Mouse (Mus musculus) forebrain, embryonic 15.5 days (tissue): ENCODE results near the gene Slco2a1. TPM values are rescaled to one million over a fixed set of nuclear protein-coding genes. Genes with fewer than 3 reads are reported as not detected.

ENCODE experiments used
- ATAC-seq: fragments of 200-750 bp; cut with Nextera tagmentation; replicated peaks from 2 replicates; pipeline ENCODE4 v1.8.0; 2017; ENCODE audit warnings: mild to moderate bottlenecking, moderate TSS enrichment, moderate library complexity
- H3K27ac ChIP-seq: fragments of 300-500 bp; sonication (generic); replicated peaks from 2 replicates; pipeline ENCODE4 v1.5.1; 2015; ENCODE audit warnings: mild to moderate bottlenecking, inconsistent platforms
- H3K27me3 ChIP-seq: fragments of 300-500 bp; sonication (generic); 2 replicates; pipeline ENCODE4 v1.6.1; 2015; ENCODE audit warnings: inconsistent platforms
- H3K36me3 ChIP-seq: fragments of 300-500 bp; sonication (generic); 2 replicates; pipeline ENCODE4 v1.6.1; 2015; ENCODE audit warnings: mild to moderate bottlenecking, inconsistent platforms
- H3K4me1 ChIP-seq: fragments of 300-500 bp; sonication (generic); 2 replicates; pipeline ENCODE4 v1.6.1; 2015; ENCODE audit warnings: inconsistent platforms
- H3K4me2 ChIP-seq: fragments of 300-500 bp; sonication (generic); replicated peaks from 2 replicates; pipeline ENCODE4 v1.6.1; 2015; ENCODE audit warnings: mild to moderate bottlenecking, inconsistent platforms
- H3K4me3 ChIP-seq: fragments of 300-500 bp; sonication (generic); 2 replicates; pipeline ENCODE4 v1.5.1; 2015; ENCODE audit warnings: mild to moderate bottlenecking, inconsistent platforms
- H3K9ac ChIP-seq: fragments of 300-500 bp; sonication (generic); replicated peaks from 2 replicates; pipeline ENCODE4 v1.6.1; 2015; ENCODE audit warnings: mild to moderate bottlenecking, inconsistent platforms
- H3K9me3 ChIP-seq: fragments of 300-500 bp; sonication (generic); 2 replicates; pipeline ENCODE4 v1.6.1; 2016; ENCODE audit warnings: inconsistent platforms
- WGBS: fragments of 180-500 bp; shearing (Covaris S2); methylation state at CpG from one replicate; pipeline ENCODE4 v1.1.7; 2015; ENCODE audit warnings: mixed read lengths; 5-methylcytosine and 5-hydroxymethylcytosine counted together
- polyA plus RNA-seq: library from polyadenylated mRNA; unstranded; fragments of >200 nt; fragmentation: Nextera tagmentation; extraction: Ambion mirVana; gene quantifications from 2 replicates; pipeline ENCODE4 v1.2.1, GENCODE M21; 2015

The Slco2a1 gene
- polyA plus RNA-seq, 1 experiment from 2014 or later, result 1.6 TPM

DNA sequence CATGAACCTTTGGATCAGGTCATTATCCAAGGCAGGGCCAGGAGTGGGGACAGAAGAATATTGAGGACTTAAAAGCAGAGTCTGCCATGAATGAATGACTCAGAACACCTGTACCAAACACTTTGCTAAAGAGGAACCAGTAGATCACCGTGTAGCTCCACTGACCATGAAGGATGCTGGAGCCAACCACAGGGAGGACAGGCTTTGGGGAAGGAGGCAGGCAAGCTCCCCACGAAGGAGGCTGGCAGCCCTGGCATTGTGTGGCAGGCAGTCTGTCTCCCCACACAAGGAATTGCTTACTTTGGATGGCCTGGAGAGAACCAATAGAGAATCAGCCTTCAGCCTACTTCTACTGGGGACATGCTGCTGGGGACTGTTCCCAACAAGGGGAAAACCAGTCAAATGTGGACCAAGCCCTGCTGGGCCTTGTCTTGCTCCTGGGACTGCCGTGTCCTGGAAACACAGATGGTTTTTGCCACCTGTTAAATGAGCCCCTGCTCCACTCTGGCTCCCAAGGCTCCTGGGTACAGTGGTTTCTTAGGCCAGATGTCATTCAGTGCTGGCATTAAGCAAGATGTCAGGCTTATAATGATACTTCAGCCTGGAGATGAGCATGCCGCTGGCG, 130.3 kb downstream of the Slco2a1 start:
- 91% methylated on average over 5 of the region's 5 CpGs for WGBS

DNA sequence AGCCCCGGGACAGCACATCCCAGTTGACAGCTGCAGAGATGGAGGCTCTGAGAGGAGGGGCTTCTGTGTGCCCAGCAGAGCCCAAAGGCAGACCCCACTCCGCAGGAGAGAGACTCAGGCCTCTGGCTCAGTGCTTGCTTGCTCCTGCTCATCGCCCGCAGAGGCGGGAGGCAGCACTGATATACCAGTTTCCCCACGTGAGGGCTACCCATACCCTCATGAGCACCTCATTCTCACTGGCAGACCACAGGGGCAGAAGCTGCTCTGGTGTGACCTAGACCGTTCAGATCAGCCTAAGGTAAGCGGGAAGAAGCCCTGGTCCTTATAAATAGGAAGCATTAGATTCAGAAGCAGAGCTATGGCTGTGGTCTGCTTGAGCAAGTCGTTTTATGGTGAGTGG, 131.3 kb downstream of the Slco2a1 start:
- 87% methylated on average over 9 of the region's 9 CpGs for WGBS
- H3K9ac ChIP-seq, result no peak overlapping the region
- H3K36me3 ChIP-seq, result no peaks in the 10 kb centered on the region
- no peak overlapping the region for H3K4me3 ChIP-seq
- H3K9me3 ChIP-seq, result no peaks in the 10 kb centered on the region
- peaks cover 8% of the 10 kb centered on the region; the same call in 1 of the 2 replicates for H3K4me1 ChIP-seq
- no peak overlapping the region for H3K4me2 ChIP-seq
- no peak overlapping the region for H3K27ac ChIP-seq
- no peak for ATAC-seq
- no peaks in the 10 kb centered on the region for H3K27me3 ChIP-seq

More for the DNA sequence above, 130.3 kb downstream of the Slco2a1 start:
- H3K9ac ChIP-seq, result no peak overlapping the region
- no peak overlapping the region for H3K27ac ChIP-seq
- no peak for ATAC-seq
- H3K4me2 ChIP-seq, result no peak overlapping the region
- H3K36me3 ChIP-seq, result no peaks in the 10 kb centered on the region
- no peaks in the 10 kb centered on the region for H3K27me3 ChIP-seq
- H3K4me1 ChIP-seq, result peaks cover 18% of the 10 kb centered on the region
- no peak overlapping the region for H3K4me3 ChIP-seq
- no peaks in the 10 kb centered on the region for H3K9me3 ChIP-seq

DNA sequence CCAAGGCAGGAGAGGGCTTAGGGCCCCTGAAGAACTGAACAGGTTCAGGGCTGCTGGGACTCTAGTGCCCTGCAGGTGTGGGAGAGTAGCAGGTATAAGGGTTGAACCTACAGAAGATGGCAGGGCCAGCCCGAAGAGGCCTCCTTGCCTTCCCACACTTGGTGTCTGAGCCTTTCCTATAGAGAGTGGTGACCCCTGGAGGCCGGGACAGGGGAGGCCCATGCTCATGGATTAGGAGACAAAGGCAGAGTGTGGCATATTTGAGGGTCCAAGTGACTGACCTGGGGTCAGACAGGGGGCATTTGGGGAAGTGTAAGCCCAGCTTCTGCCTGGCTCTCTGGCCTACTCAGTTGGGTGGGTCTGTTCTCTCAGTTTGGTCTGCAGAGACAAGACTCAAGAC, 131.7 kb downstream of the Slco2a1 start:
- H3K4me3 ChIP-seq, result no peak overlapping the region
- no peaks in the 10 kb centered on the region for H3K9me3 ChIP-seq
- 0 out of 2 replicates have a peak, but pooled peaks have one; percentile 30 for ATAC-seq
- no peak overlapping the region for H3K9ac ChIP-seq
- no peaks in the 10 kb centered on the region for H3K27me3 ChIP-seq
- no peak overlapping the region for H3K27ac ChIP-seq
- H3K4me1 ChIP-seq, result 0 out of 2 replicates have a peak, but pooled peaks cover 4% of the 10 kb centered on the region
- WGBS, result 46% methylated on average over 2 of the region's 2 CpGs
- no peaks in the 10 kb centered on the region for H3K36me3 ChIP-seq
- H3K4me2 ChIP-seq, result no peak overlapping the region

DNA sequence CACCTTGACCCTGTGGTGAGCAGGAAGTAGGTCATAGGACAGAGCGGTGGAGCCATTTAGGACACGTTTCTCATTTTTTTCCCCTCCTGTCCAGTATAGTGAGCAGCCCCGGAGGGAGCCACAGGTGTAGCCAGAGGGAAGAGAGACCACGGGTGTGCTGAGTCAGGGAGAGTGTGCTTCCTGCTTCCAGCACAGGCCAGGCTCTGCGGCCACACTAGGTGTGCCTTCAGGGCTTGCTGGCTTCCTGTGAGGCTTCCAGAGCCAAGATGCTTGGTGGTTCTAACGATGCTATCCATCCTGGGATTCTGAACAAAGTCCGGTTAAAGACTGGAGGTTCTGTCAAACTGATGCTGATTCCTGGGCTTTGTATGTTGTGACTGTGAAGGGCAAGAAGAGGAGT, 133.0 kb downstream of the Slco2a1 start:
- WGBS, result 91% methylated on average over 7 of the region's 7 CpGs
- H3K36me3 ChIP-seq, result no peaks in the 10 kb centered on the region
- H3K27ac ChIP-seq, result no peak overlapping the region
- no peak overlapping the region for H3K4me2 ChIP-seq
- no peak for ATAC-seq
- H3K4me3 ChIP-seq, result no peak overlapping the region
- H3K4me1 ChIP-seq, result 0 out of 2 replicates have a peak, but pooled peaks cover 3% of the 10 kb centered on the region
- H3K9ac ChIP-seq, result no peak overlapping the region
- H3K9me3 ChIP-seq, result no peaks in the 10 kb centered on the region
- no peaks in the 10 kb centered on the region for H3K27me3 ChIP-seq

DNA sequence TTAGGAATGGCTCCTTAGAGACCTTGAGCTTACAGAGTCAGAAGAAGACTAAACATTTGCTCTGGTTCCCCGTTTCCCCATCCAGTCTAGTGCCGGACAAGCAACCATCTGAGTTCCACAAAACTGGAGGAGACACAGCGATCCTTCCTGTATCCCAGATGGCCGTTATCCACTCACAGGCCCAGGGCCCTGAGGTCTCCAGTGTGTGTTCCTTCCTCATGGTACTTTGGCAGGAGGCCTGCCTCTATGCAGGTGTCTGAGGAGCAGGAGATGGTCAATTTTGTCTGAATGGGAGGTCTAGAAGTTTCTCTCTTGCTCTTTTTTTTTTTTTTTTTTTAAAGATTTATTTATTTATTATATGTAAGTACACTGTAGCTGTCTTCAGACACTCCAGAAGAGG, 136.2 kb downstream of the Slco2a1 start:
- Histone ChIP-seq H3K36me3 (no peaks in the 10 kb centered on the region; the same call in 1 of the 2 replicates), H3K9ac (no peak overlapping the region), H3K9me3 (no peaks in the 10 kb centered on the region), H3K4me1 (no peaks in the 10 kb centered on the region), H3K4me2 (no peak overlapping the region), H3K4me3 (no peak overlapping the region), H3K27ac (no peak overlapping the region), H3K27me3 (no peaks in the 10 kb centered on the region)
- ATAC-seq, result no peak
- WGBS, result 91% methylated on average over 4 of the region's 4 CpGs

DNA sequence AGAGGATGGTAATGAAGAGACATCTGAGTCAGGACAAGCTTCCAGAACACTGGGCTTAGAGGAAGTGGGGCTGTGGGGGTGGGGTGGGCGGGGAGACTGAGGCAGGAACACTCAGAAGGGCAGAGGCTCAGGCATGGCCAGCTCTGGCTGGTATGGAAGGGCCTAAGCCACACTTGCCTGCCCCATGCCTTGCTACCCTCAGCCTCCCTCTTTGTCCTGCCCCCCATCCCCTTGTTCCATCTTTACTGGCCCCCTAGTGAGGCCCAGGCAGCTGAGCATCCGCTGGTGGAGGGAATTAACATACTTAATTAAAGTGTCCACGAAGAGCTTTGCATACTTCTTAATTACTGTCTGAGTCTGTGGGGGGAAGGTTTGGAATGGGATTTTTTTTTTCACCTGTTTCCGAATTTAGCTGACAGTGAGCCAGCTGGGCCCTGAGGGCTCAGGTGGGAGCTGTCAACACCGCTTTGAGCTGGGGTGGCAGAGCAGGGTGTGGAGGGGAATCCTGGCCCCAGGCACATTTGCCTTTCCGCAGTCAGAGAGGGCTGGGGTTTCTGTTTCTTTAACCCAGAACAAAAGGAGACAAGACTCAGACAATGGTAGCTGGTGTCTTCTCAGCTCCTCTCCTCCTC, 145.1 kb downstream of the Slco2a1 start:
- peaks cover 25% of the 10 kb centered on the region for H3K4me1 ChIP-seq
- 20% methylated on average over 6 of the region's 6 CpGs for WGBS
- ATAC-seq, result no peak; the same call in 1 of the 2 replicates
- no peaks in the 10 kb centered on the region for H3K9me3 ChIP-seq
- H3K27ac ChIP-seq, result peak overlapping the region; percentile 67
- H3K9ac ChIP-seq, result 0 out of 2 replicates have a peak overlapping the region, but pooled peaks have one; percentile 13
- no peaks in the 10 kb centered on the region; the same call in 1 of the 2 replicates for H3K36me3 ChIP-seq
- H3K4me2 ChIP-seq, result no peak overlapping the region
- H3K4me3 ChIP-seq, result no peak overlapping the region
- H3K27me3 ChIP-seq, result no peaks in the 10 kb centered on the region

DNA sequence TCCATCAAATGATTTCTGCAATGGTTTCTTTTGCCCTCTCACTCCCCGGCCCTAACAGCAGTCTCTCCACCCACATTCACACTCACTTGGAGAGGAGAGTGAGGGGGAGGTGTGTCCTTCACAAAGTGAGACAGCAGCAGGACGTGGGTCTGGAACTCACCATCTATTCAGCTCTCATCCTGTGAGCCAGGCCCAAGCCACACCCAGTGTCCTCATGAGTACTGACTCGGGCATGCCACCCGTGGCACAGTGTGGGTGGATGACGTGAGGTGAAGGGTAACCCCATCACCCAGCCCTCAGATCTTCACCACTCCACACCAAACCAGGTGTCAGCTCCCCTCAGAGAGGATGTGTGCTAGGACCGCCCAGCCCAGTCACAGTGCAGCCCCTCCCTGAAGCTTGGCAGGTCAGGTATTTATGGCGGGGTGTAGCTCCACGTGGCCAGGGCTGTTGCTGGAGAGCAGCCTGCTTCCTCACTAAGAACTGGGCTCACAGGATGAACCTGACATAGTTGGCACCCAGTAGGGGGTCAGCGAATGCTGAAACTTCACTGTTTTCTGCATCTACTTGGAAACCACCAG, 146.0 kb downstream of the Slco2a1 start:
- ATAC-seq, result peak; percentile 26; the same call in 1 of the 2 replicates
- Histone ChIP-seq H3K9ac (0 out of 2 replicates have a peak overlapping the region, but pooled peaks have one; percentile 13), H3K4me3 (no peak overlapping the region), H3K36me3 (no peaks in the 10 kb centered on the region), H3K4me2 (no peak overlapping the region), H3K4me1 (peaks cover 25% of the 10 kb centered on the region), H3K9me3 (no peaks in the 10 kb centered on the region), H3K27me3 (no peaks in the 10 kb centered on the region), H3K27ac (peak overlapping the region; percentile 67; the same call in 1 of the 2 replicates)
- 54% methylated on average over 9 of the region's 9 CpGs for WGBS

DNA sequence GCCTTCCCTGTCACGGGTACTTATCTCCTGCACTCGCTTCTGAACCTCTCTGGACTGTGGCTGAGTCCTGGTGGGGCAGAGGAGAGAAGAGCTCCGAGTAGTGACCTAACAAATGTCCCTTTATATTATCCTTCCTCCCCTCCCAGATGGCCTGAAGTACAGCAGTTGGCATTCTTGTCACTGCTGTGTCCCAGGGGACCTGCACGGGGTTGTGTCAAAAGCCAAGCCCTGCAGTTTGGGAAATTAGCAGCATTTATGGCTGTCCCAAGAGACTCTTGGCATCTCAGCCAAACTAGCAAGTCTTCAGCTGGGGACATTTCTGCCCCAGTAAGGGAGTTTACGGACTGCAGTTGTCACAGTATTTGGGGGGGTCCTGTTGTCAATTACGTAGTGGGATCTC, 151.0 kb downstream of the Slco2a1 start:
- Histone ChIP-seq H3K9ac (no peak overlapping the region), H3K27ac (no peak overlapping the region), H3K36me3 (peaks cover 5% of the 10 kb centered on the region; the same call in 1 of the 2 replicates), H3K9me3 (no peaks in the 10 kb centered on the region), H3K27me3 (no peaks in the 10 kb centered on the region), H3K4me1 (peaks cover 13% of the 10 kb centered on the region), H3K4me3 (no peak overlapping the region), H3K4me2 (no peak overlapping the region)
- 82% methylated on average over 6 of the region's 6 CpGs for WGBS
- no peak for ATAC-seq

DNA sequence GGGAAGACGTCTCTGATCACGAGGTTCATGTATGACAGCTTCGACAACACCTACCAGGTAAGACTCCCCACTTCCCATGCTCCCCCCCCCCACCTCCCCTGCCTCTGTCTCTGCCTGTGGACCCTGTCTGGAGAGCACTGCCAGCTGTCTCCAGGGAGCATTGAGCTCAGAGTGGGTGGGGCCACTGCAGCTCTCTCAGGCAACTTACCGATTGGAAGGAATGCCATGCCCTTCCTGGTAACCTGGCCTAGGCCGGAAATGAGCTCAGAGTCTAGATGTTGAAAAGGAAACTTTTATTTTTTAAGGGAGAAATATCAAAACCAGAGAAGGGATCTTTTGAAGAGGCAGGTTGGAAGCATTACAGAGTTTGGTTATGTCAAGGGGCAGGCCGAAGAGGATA, 151.9 kb downstream of the Slco2a1 start:
- no peak for ATAC-seq
- no peaks in the 10 kb centered on the region for H3K27me3 ChIP-seq
- no peak overlapping the region for H3K4me3 ChIP-seq
- peaks cover 5% of the 10 kb centered on the region; the same call in 1 of the 2 replicates for H3K36me3 ChIP-seq
- 85% methylated on average over 6 of the region's 6 CpGs for WGBS
- H3K4me1 ChIP-seq, result peaks cover 15% of the 10 kb centered on the region
- H3K9ac ChIP-seq, result no peak overlapping the region
- H3K4me2 ChIP-seq, result no peak overlapping the region
- no peak overlapping the region for H3K27ac ChIP-seq
- no peaks in the 10 kb centered on the region for H3K9me3 ChIP-seq

DNA sequence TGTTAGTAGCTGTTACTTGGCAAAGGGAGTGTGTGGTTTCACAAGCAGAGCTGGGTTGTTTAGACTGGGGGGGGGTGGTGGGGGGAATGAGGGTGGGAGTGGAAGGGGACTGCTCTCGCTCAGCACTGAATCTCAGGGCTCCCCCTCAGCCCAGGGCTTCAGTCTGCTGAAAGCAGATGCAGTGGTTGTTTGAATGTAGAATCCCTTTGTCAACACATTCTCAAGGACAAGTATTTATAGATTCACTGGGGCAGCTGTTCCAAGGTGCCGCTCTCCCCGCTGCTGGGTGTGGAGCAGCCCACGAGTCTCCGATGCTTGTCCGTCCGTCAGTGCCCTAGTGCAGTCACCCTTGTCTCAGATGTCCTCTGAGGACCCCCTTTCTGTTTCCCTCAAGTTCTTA, 152.8 kb downstream of the Slco2a1 start:
- Histone ChIP-seq H3K27me3 (no peaks in the 10 kb centered on the region), H3K4me2 (no peak overlapping the region), H3K9me3 (no peaks in the 10 kb centered on the region), H3K4me3 (no peak overlapping the region), H3K36me3 (peaks cover 5% of the 10 kb centered on the region; the same call in 1 of the 2 replicates), H3K27ac (no peak overlapping the region), H3K9ac (no peak overlapping the region), H3K4me1 (peaks cover 24% of the 10 kb centered on the region)
- ATAC-seq, result no peak
- 85% methylated on average over 7 of the region's 7 CpGs for WGBS

DNA sequence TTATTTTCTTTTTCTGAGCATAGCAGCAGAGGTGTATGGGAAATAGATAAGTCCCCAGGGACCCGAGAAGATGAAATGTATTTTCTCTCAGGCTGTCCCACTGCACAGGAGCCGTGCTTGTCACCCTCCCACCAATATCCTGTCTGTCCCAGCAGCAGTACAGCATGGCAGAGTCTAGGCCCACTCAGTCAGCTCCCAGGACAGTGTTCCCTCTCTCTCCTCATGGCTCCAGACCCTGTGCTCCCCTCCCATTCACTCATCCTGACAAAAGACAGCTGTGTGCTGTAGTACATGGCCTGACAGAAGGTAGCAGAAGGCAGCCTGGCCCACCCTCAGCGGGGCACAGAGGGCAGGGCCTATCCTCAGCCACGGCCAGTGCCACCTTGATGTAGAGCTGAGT, 155.4 kb downstream of the Slco2a1 start:
- Histone ChIP-seq H3K4me2 (no peak overlapping the region), H3K36me3 (peaks cover 5% of the 10 kb centered on the region; the same call in 1 of the 2 replicates), H3K9me3 (no peaks in the 10 kb centered on the region), H3K27ac (no peak overlapping the region), H3K27me3 (no peaks in the 10 kb centered on the region), H3K4me3 (no peak overlapping the region), H3K9ac (no peak overlapping the region), H3K4me1 (peaks cover 42% of the 10 kb centered on the region)
- WGBS, result 70% methylated on average over 4 of the region's 4 CpGs
- ATAC-seq, result no peak

DNA sequence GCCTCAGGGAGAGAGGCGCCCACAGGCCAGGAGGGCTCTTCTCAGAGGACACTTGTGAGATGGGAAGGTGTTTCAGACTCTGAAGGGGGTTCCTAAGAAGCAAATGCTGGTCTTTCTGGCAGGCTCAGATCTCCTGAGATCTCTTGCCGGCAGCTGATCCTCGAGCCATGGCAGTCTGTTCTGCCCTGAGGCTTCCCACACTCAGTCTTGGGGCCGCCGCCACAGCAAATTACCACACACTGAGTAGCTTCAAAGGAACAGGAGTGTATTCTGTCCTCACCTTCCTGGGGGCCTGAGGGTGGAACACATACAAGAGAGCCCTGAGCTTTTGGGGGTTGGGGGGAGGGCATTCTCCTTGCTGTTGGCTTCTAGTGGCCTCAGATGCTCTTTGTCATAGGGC, 156.8 kb downstream of the Slco2a1 start:
- Histone ChIP-seq H3K27me3 (no peaks in the 10 kb centered on the region), H3K27ac (peak overlapping the region; percentile 66), H3K9me3 (no peaks in the 10 kb centered on the region), H3K4me2 (no peak overlapping the region), H3K36me3 (peaks cover 5% of the 10 kb centered on the region; the same call in 1 of the 2 replicates), H3K9ac (no peak overlapping the region), H3K4me1 (peaks cover 42% of the 10 kb centered on the region), H3K4me3 (no peak overlapping the region)
- 40% methylated on average over 5 of the region's 5 CpGs for WGBS
- ATAC-seq, result no peak
